Mouse (Mus musculus) intestine, postnatal 0 days (tissue): ENCODE data around the gene Slc1a7. TPM values are rescaled to one million over a fixed set of nuclear protein-coding genes. Genes with fewer than 3 reads are reported as not detected.

Experiments used
- ATAC-seq: fragments of 200-750 bp; cut with Nextera tagmentation; 2 replicates; pipeline ENCODE4 v1.8.0; 2017; ENCODE audit warnings: mild to moderate bottlenecking, moderate TSS enrichment, moderate library complexity
- H3K27ac ChIP-seq: fragments of 300-500 bp; sonication (generic); 2 replicates; pipeline ENCODE4 v1.5.1; 2014; ENCODE audit warnings: mild to moderate bottlenecking, low read depth, low read length, moderate library complexity
- H3K27me3 ChIP-seq: fragments of 300-500 bp; sonication (generic); replicated peaks from 2 replicates; pipeline ENCODE4 v1.6.1; 2014; ENCODE audit warnings: low read length, mixed read lengths; ENCODE audit not compliant: control insufficient read depth, insufficient read depth
- H3K36me3 ChIP-seq: fragments of 300-500 bp; sonication (generic); 2 replicates; pipeline ENCODE4 v1.6.1; 2014; ENCODE audit warnings: mild to moderate bottlenecking, moderate library complexity; ENCODE audit not compliant: control insufficient read depth, insufficient read depth
- H3K4me1 ChIP-seq: fragments of 300-500 bp; sonication (generic); replicated peaks from 2 replicates; pipeline ENCODE4 v1.6.1; 2014; ENCODE audit warnings: antibody characterized with exemption, low read length, mixed read lengths; ENCODE audit not compliant: control insufficient read depth, insufficient read depth
- H3K4me2 ChIP-seq: fragments of 300-500 bp; sonication (generic); replicated peaks from 2 replicates; pipeline ENCODE4 v1.6.1; 2014; ENCODE audit warnings: low read depth, mild to moderate bottlenecking, moderate library complexity
- H3K4me3 ChIP-seq: fragments of 300-500 bp; sonication (generic); 2 replicates; pipeline ENCODE4 v1.5.1; 2014; ENCODE audit warnings: low read depth, low read length
- H3K9ac ChIP-seq: fragments of 300-500 bp; sonication (generic); 2 replicates; pipeline ENCODE4 v1.6.1; 2014; ENCODE audit warnings: mild to moderate bottlenecking, low read depth, low read length
- H3K9me3 ChIP-seq: fragments of 300-500 bp; sonication (generic); 2 replicates; pipeline ENCODE4 v1.6.1; 2016; ENCODE audit warnings: mixed run types; ENCODE audit not compliant: control insufficient read depth
- CTCF ChIP-seq: sonication (generic); IDR thresholded peaks from 2 replicates; pipeline ENCODE4 v1.5.1; 2016; ENCODE audit warnings: low read depth, mild to moderate bottlenecking, control low read depth, antibody characterized with exemption, moderate library complexity
- WGBS: fragments of 180-500 bp; shearing (Covaris S2); extraction: QIAGEN DNeasy Blood & Tissue Kit; methylation state at CpG from one replicate; pipeline ENCODE4 v1.1.7; 2014; 5-methylcytosine and 5-hydroxymethylcytosine counted together
- polyA plus RNA-seq: library from polyadenylated mRNA; unstranded; fragments of >200 nt; fragmentation: Nextera tagmentation; extraction: Ambion mirVana; gene quantifications from 2 replicates; pipeline ENCODE4 v1.2.1, GENCODE M21; 2015

Gene Slc1a7
- polyA plus RNA-seq, 1 experiment from 2014 or later: 0.14 TPM

DNA sequence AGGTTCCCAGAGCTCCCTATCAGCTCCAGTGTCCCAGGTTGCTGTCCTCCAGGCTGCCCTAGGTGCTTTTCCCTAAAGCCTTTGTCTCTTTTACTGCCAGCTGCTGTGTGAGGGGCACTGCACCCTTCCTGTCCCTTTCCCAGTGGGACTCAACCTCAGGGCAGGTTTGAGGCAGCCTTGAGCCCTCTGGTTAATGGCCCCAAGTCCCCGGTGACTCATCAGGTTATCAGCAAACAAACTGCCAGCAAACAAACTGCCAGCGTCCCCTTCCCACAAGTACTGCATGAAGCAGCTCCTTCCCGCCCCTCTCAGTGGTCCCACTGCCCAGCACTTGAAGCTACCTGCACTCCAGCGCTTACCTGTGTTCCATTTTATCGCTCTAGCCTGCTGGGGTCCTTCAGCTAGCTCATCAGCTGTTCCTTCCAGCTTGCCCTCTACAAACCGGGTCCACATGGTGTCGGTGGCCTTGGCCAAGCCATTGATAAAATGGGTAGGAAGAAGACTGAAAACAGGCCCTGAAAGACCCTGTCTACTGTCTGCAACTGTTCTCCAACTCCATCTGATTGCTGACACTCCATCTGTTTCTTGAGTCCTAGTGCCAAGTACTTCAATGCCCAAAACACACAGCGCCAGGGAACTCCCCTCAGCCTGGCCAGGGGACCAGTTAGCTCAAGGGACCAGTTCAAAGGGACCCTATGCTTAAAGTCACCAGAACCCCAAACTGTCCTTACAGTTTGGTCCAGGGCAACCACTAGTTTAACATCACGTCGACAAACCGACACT, 18.4 kb downstream of the Slc1a7 start:
- TF ChIP-seq CTCF: no peak
- H3K9me3 ChIP-seq: no peaks in the 10 kb centered on the region

DNA sequence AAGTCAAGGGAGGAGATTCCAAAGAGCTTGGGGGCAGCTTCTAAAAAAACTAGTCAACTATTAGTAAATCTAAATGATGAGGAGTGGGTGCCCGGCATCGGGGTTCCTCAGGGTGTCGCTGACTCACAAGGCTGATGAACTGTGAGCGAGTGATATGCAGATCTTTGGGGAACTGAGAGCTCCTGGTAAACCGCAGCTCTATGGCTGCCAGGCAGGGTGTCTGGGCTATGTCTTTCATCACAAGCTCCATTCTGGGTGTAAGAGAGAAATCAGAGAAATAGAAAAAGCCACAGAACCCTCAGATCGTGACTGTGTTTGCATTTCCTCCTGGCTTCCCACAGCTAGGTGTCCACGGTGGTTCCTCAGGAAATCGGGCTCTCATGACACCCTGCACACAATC, 20.8 kb downstream of the Slc1a7 start:
- ATAC-seq: no peak
- Histone ChIP-seq H3K9me3 (no peaks in the 10 kb centered on the region), H3K4me1 (no peaks in the 10 kb centered on the region), H3K36me3 (no peaks in the 10 kb centered on the region), H3K27me3 (no peaks in the 10 kb centered on the region), H3K9ac (no peak overlapping the region), H3K4me3 (no peak overlapping the region), H3K27ac (no peak overlapping the region), H3K4me2 (no peak overlapping the region)
- no peak for TF ChIP-seq CTCF
- WGBS: 59% methylated on average over 8 of the region's 8 CpGs

More for the DNA sequence above, 18.4 kb downstream of the Slc1a7 start:
- no peak for ATAC-seq
- H3K4me3 ChIP-seq: no peak overlapping the region
- no peak overlapping the region for H3K9ac ChIP-seq
- no peaks in the 10 kb centered on the region for H3K4me1 ChIP-seq
- H3K27me3 ChIP-seq: no peaks in the 10 kb centered on the region
- H3K27ac ChIP-seq: no peak overlapping the region
- no peak overlapping the region for H3K4me2 ChIP-seq
- 75% methylated on average over 11 of the region's 11 CpGs for WGBS
- no peaks in the 10 kb centered on the region for H3K36me3 ChIP-seq

DNA sequence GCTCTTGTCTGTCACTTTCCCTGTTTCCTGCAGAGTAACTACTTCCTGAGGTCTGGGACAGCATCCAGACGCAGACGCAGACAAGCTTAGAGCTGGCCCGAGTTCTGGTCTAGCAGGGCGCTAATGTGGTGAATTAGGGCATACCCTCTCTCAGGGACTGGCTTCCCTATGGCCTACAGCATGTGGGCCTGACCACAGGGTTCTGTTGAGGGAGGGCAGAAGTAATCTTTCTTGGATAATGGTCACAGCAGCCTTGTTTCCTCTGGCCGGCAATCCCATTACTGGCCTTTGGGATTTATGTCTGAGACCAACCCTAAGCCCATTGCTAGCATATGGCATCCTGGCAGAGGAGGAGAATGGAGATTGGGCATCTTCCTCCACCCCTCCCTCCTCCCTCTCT, 22.7 kb downstream of the Slc1a7 start:
- Histone ChIP-seq H3K27me3 (no peaks in the 10 kb centered on the region), H3K36me3 (no peaks in the 10 kb centered on the region), H3K4me2 (no peak overlapping the region), H3K4me1 (no peaks in the 10 kb centered on the region), H3K9me3 (no peaks in the 10 kb centered on the region), H3K27ac (no peak overlapping the region), H3K9ac (no peak overlapping the region), H3K4me3 (no peak overlapping the region)
- TF ChIP-seq CTCF: no peak
- 68% methylated on average over 5 of the region's 5 CpGs for WGBS
- no peak for ATAC-seq

DNA sequence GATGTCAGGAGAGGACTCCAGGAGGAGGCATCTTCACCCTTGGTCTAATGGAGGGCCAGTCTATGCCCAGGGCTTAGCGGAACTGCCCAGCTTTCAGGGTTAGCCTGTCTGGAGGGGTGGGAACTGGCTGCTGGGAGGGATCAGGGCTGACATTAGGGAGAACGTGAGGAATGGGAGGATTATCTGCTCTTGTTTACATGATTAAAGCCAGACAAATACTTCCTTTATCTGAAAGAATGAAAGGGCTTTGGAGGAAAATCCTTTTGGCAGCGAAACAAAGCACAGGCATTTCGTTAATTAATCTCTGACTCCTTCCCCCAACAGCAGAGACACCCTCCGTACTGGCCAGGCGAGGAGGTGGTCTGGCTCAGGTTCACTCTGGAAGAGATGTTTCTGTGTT, 23.7 kb downstream of the Slc1a7 start:
- Histone ChIP-seq H3K9me3 (no peaks in the 10 kb centered on the region), H3K4me2 (no peak overlapping the region), H3K27ac (no peak overlapping the region), H3K9ac (no peak overlapping the region), H3K27me3 (no peaks in the 10 kb centered on the region), H3K36me3 (no peaks in the 10 kb centered on the region), H3K4me3 (no peak overlapping the region), H3K4me1 (no peaks in the 10 kb centered on the region)
- no peak for ATAC-seq
- WGBS: 30% methylated on average over 6 of the region's 6 CpGs
- no peak for TF ChIP-seq CTCF

DNA sequence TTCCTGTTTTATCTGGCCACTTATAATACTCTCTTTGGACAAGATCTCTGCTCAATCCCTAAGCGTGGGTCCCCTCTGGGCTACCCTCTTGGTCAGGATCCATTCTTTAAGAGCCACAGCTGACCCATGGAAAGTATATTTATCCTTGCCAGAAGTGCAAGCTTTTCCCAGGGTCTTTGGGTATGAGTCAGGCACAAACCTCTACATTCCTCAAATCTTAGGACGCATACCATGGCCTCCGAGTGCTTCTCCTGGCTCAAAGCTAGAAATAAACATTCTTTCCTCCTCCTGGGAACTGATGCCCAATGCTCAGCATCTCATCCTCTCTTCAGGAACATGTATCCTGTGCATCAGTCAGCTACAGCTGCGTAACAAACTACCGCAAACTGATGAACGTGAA, 26.9 kb downstream of the Slc1a7 start:
- no peaks in the 10 kb centered on the region for H3K27me3 ChIP-seq
- no peak for TF ChIP-seq CTCF
- H3K4me2 ChIP-seq: no peak overlapping the region
- no peak overlapping the region for H3K9ac ChIP-seq
- H3K27ac ChIP-seq: no peak overlapping the region
- no peak for ATAC-seq
- no peaks in the 10 kb centered on the region for H3K9me3 ChIP-seq
- H3K4me3 ChIP-seq: no peak overlapping the region
- H3K4me1 ChIP-seq: no peaks in the 10 kb centered on the region
- no peaks in the 10 kb centered on the region for H3K36me3 ChIP-seq
- 84% methylated on average over 6 of the region's 6 CpGs for WGBS

DNA sequence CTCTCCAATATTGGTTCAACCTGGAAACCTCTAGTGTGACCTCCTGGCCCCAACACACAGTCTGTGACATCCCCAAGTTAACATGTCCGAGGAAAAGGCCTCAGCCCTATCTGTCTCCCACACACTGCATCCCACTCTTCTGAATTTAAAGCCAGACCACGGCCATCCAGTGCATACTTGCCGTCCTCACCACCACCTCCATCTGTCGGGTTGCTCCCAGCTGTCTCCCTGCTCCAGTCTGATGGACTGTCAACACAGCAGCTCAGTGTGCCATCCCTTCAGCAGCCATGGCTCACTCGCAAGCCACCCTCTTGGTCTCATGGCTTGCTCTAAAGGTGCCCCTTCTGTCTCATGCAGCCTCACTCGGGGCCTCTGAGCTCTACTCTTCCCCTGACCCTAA, 27.6 kb downstream of the Slc1a7 start:
- no peak overlapping the region for H3K9ac ChIP-seq
- no peaks in the 10 kb centered on the region for H3K4me1 ChIP-seq
- H3K4me3 ChIP-seq: no peak overlapping the region
- H3K27ac ChIP-seq: no peak overlapping the region
- 88% methylated on average over 6 of the region's 6 CpGs for WGBS
- H3K27me3 ChIP-seq: no peaks in the 10 kb centered on the region
- no peak for TF ChIP-seq CTCF
- no peak overlapping the region for H3K4me2 ChIP-seq
- H3K36me3 ChIP-seq: no peaks in the 10 kb centered on the region
- no peaks in the 10 kb centered on the region for H3K9me3 ChIP-seq
- no peak for ATAC-seq
